Mouse (Mus musculus) limb, embryonic 10.5 days (tissue): ENCODE results near the gene Dnali1. TPM values are rescaled to one million over a fixed set of nuclear protein-coding genes. Genes with fewer than 3 reads are reported as not detected.

Source experiments
- DNase-seq: peaks from one replicate; pipeline ENCODE4 v3.0.0-alpha.2; 2017; ENCODE audit warnings: low spot score
- H3K27ac ChIP-seq: fragments of 300-500 bp; sonication (generic); 2 replicates; pipeline ENCODE4 v1.5.1; 2016; ENCODE audit warnings: mild to moderate bottlenecking
- H3K27me3 ChIP-seq: fragments of 300-500 bp; sonication (generic); 2 replicates; pipeline ENCODE4 v1.6.1; 2016; ENCODE audit warnings: low read depth, mild to moderate bottlenecking; ENCODE audit not compliant: poor library complexity, severe bottlenecking
- H3K36me3 ChIP-seq: fragments of 300-500 bp; sonication (generic); 2 replicates; pipeline ENCODE4 v1.6.1; 2016; ENCODE audit warnings: mild to moderate bottlenecking, moderate library complexity
- H3K4me1 ChIP-seq: fragments of 300-500 bp; sonication (generic); 2 replicates; pipeline ENCODE4 v1.6.1; 2016
- H3K4me3 ChIP-seq: fragments of 300-500 bp; sonication (generic); 2 replicates; pipeline ENCODE4 v1.5.1; 2016; ENCODE audit warnings: mild to moderate bottlenecking, moderate library complexity
- H3K9me3 ChIP-seq: fragments of 300-500 bp; sonication (generic); replicated peaks from 2 replicates; pipeline ENCODE4 v1.6.1; 2016; ENCODE audit warnings: mild to moderate bottlenecking
- WGBS: fragments of 180-500 bp; shearing (Covaris S2); methylation state at CpG from one replicate; pipeline ENCODE4 v1.1.7; 2016; 5-methylcytosine and 5-hydroxymethylcytosine counted together
- polyA plus RNA-seq: library from polyadenylated mRNA; unstranded; fragments of >200 nt; fragmentation: Nextera tagmentation; extraction: Ambion mirVana; gene quantifications from 2 replicates; pipeline ENCODE4 v1.2.1, GENCODE M21; 2016

Dnali1 gene
- polyA plus RNA-seq, 1 experiment from 2014 or later: 0.09 TPM

GRCm38 (mm10) chr4:125017431-125017830 lies 48.1 kb downstream of the Dnali1 start:
- Histone ChIP-seq H3K9me3 (no peaks in the 10 kb centered on the region), H3K4me1 (no peaks in the 10 kb centered on the region), H3K4me3 (no peak overlapping the region), H3K27ac (no peak overlapping the region), H3K27me3 (peaks cover 93% of the 10 kb centered on the region), H3K36me3 (no peaks in the 10 kb centered on the region)
- DNase-seq: no peak
- WGBS: 88% methylated on average over 11 of the region's 11 CpGs

- H3K27me3 ChIP-seq: peaks cover 92% of the 10 kb centered on the region
Measured at GRCm38 (mm10) chr4:125015806-125016635, 49.5 kb downstream of the Dnali1 start, which contains the start of gene Gnl2. Gene Gnl2, plus strand, starts transcription at chr4:125016585.

GRCm38 (mm10) chr4:125008712-125009111 lies 56.8 kb downstream of the Dnali1 start:
- H3K27me3 ChIP-seq: peaks cover 95% of the 10 kb centered on the region

More at GRCm38 (mm10) chr4:125015806-125016635, 49.5 kb downstream of the Dnali1 start, which contains the start of gene Gnl2:
- 88% methylated on average over 10 of the region's 10 CpGs for WGBS
- DNase-seq: no peak
- no peaks in the 10 kb centered on the region for H3K36me3 ChIP-seq
- no peak within 1 kb of the TSS for H3K4me3 ChIP-seq
- H3K9me3 ChIP-seq: no peaks in the 10 kb centered on the region
- H3K27ac ChIP-seq: no peak within 1 kb of the TSS
- H3K4me1 ChIP-seq: no peaks in the 10 kb centered on the region

DNA sequence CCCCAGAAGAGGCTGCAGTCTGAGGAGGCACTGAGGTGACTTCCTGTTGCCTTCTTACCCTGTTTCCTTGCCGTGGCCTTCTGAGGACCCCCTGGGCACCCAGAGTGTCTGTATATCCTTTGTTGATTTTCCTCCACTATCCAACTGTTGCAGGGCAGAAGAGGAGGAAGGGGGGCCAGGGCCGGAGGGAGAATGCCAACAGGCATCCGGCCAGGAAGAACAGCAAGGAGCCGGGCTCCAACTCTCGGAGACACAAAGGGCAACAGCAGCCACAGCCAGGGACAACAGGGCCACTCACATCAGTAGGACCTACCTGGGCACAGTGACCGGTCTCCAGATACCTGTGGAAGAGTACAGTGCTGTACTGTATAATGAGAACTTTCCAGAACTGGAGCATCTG lies 57.3 kb downstream of the Dnali1 start:
- peaks cover 96% of the 10 kb centered on the region for H3K27me3 ChIP-seq
- peaks cover 5% of the 10 kb centered on the region for H3K4me1 ChIP-seq
- WGBS: 73% methylated on average over 6 of the region's 6 CpGs
- no peaks in the 10 kb centered on the region for H3K9me3 ChIP-seq
- no peak overlapping the region for H3K4me3 ChIP-seq
- DNase-seq: no peak
- H3K27ac ChIP-seq: no peak overlapping the region
- no peaks in the 10 kb centered on the region for H3K36me3 ChIP-seq

More at GRCm38 (mm10) chr4:125008712-125009111, 56.8 kb downstream of the Dnali1 start:
- H3K4me3 ChIP-seq: no peak overlapping the region
- H3K36me3 ChIP-seq: no peaks in the 10 kb centered on the region
- H3K4me1 ChIP-seq: peaks cover 5% of the 10 kb centered on the region
- no peak for DNase-seq
- H3K9me3 ChIP-seq: no peaks in the 10 kb centered on the region
- no peak overlapping the region for H3K27ac ChIP-seq
- 74% methylated on average over 8 of the region's 8 CpGs for WGBS

GRCm38 (mm10) chr4:125007460-125007859 lies 58.0 kb downstream of the Dnali1 start:
- Histone ChIP-seq H3K4me3 (no peak overlapping the region), H3K36me3 (no peaks in the 10 kb centered on the region), H3K4me1 (peaks cover 5% of the 10 kb centered on the region), H3K27ac (no peak overlapping the region), H3K27me3 (peaks cover 96% of the 10 kb centered on the region), H3K9me3 (no peaks in the 10 kb centered on the region)
- 52% methylated on average over 15 of the region's 15 CpGs for WGBS
- no peak for DNase-seq

Other genes with a start within 250 kb of the Dnali1 start
- 43.7 and 45.7 TPM in 2 replicates for gene Yrdc, start 215.0 kb downstream of the Dnali1 start, polyA plus RNA-seq
- gene 1110065P20Rik, start 214.5 kb downstream of the Dnali1 start, polyA plus RNA-seq: 33.5 and 41.6 TPM in 2 replicates
- 0.26 and 0.28 TPM in 2 replicates for gene Maneal, start 203.5 kb downstream of the Dnali1 start, polyA plus RNA-seq
- gene Epha10, start 184.8 kb downstream of the Dnali1 start, polyA plus RNA-seq: 0.05 and 0.06 TPM in 2 replicates
- 14.6 and 17.0 TPM in 2 replicates for gene 9930104L06Rik, start 128.7 kb downstream of the Dnali1 start, polyA plus RNA-seq
- 221 and 226 TPM in 2 replicates for gene Cdca8, start 126.4 kb downstream of the Dnali1 start, polyA plus RNA-seq
- 4.8 and 6.3 TPM in 2 replicates for gene Rspo1, start 79.3 kb downstream of the Dnali1 start, polyA plus RNA-seq
- gene Gnl2, start 49.1 kb downstream of the Dnali1 start, polyA plus RNA-seq: 83.5 and 83.7 TPM in 2 replicates
- gene Snip1, start 969 bp upstream of the Dnali1 start, polyA plus RNA-seq: 35.5 and 35.7 TPM in 2 replicates
- gene Meaf6, start 19.4 kb upstream of the Dnali1 start, polyA plus RNA-seq: 64.2 and 70.9 TPM in 2 replicates
- 0.23 and 0.58 TPM in 2 replicates for gene Zc3h12a, start 62.1 kb upstream of the Dnali1 start, polyA plus RNA-seq